Mouse (Mus musculus) Patski (cell line): ENCODE results near the gene Rsph1. TPM values are rescaled to one million over a fixed set of nuclear protein-coding genes. Genes with fewer than 3 reads are reported as not detected.

ENCODE experiments used
- ATAC-seq: fragments of 100-300 bp; one replicate; pipeline ENCODE4 v1.8.0; 2021
- CTCF ChIA-PET: fragments of 350-600 bp; sonication (Branson Sonifier 250); formaldehyde crosslinking; loops from one replicate; lab custom pipeline; 2022; ENCODE audit warnings: inconsistent platforms; lab: Charles Lee
- POLR2A ChIA-PET: fragments of 350-600 bp; sonication (Branson Sonifier 250); formaldehyde crosslinking; loops from one replicate; lab custom pipeline; 2022; ENCODE audit warnings: antibody characterized with exemption, inconsistent platforms; lab: Charles Lee
- DNase-seq: peaks from one replicate; pipeline ENCODE4 v3.0.0-alpha.2; 2011; ENCODE audit warnings: low read depth, low spot score
- H3K27me3 ChIP-seq: fragments of 371-371 bp; one replicate; pipeline ENCODE4 v1.5.1; 2021
- CTCF ChIP-seq: fragments of 100-300 bp; IDR thresholded peaks from one replicate; pipeline ENCODE4 v1.5.1; 2021
- in situ Hi-C: fragments of 300-500 bp; cut with MboI; formaldehyde crosslinking; loops from 3 replicates; pipeline ENCODE4 v1.11.1; 2018; ENCODE audit warnings: low pct_unique_long_range_greater_than_20kb, mixed read lengths
- polyA plus RNA-seq: library from polyadenylated mRNA; unstranded; gene quantifications from one replicate; pipeline ENCODE4 v1.2.3, GENCODE M21; 2021

The Rsph1 gene
- polyA plus RNA-seq, 1 experiment from 2014 or later: 3.1 TPM

GRCm38 (mm10) chr17:31267603-31268002 is 9.6 kb downstream of the Rsph1 start:
- CTCF ChIA-PET: interaction anchor here (0.9 kb wide), 1 partner anchor 22 kb away, joined by 4 read pairs; no protein-coding TSS in a partner anchor
- in situ Hi-C loops: no loop called here
- POLR2A ChIA-PET: no interaction called here
- TF ChIP-seq CTCF: no peak
- ATAC-seq: no peak
- no peak for DNase-seq
- no peaks in the 10 kb centered on the region for H3K27me3 ChIP-seq

- in situ Hi-C loops: no loop called here
- ATAC-seq: no peak
- DNase-seq: no peak
- POLR2A ChIA-PET: no interaction called here
- no peak for TF ChIP-seq CTCF
- CTCF ChIA-PET: interaction anchor here (0.9 kb wide), 1 partner anchor 22 kb away, joined by 4 read pairs; no protein-coding TSS in a partner anchor
- H3K27me3 ChIP-seq: no peaks in the 10 kb centered on the region
Observed at GRCm38 (mm10) chr17:31267138-31267537, 10.0 kb downstream of the Rsph1 start.

GRCm38 (mm10) chr17:31266321-31266950 is 10.7 kb downstream of the Rsph1 start:
- DNase-seq (no peak), ATAC-seq (no peak)
- ChIA-PET CTCF (no interaction called here), POLR2A (no interaction called here)
- no peak for TF ChIP-seq CTCF
- in situ Hi-C loops: no loop called here
- H3K27me3 ChIP-seq: no peaks in the 10 kb centered on the region

GRCm38 (mm10) chr17:31265831-31266230 is 11.4 kb downstream of the Rsph1 start:
- POLR2A ChIA-PET: no interaction called here
- no peak for TF ChIP-seq CTCF
- H3K27me3 ChIP-seq: no peaks in the 10 kb centered on the region
- DNase-seq (no peak), ATAC-seq (no peak)
- in situ Hi-C loops: no loop called here
- CTCF ChIA-PET: no interaction called here

- DNase-seq: no peak
- in situ Hi-C loops: no loop called here
- POLR2A ChIA-PET: no interaction called here
Observed at GRCm38 (mm10) chr17:31265171-31265572, 12.0 kb downstream of the Rsph1 start.

GRCm38 (mm10) chr17:31264372-31264771 is 12.8 kb downstream of the Rsph1 start:
- no peak for TF ChIP-seq CTCF
- in situ Hi-C loops: no loop called here
- ChIA-PET CTCF (interaction anchor here (1.5 kb wide), 1 partner anchor 10 kb away, joined by 4 read pairs; no protein-coding TSS in a partner anchor), POLR2A (interaction anchor here (0.8 kb wide), 1 partner anchor 20 kb away, joined by 4 read pairs; no protein-coding TSS in a partner anchor)
- no peaks in the 10 kb centered on the region for H3K27me3 ChIP-seq
- no peak for ATAC-seq
- no peak for DNase-seq

More at GRCm38 (mm10) chr17:31265171-31265572, 12.0 kb downstream of the Rsph1 start:
- CTCF ChIA-PET: interaction anchor here (1.5 kb wide), 1 partner anchor 11 kb away, joined by 4 read pairs; no protein-coding TSS in a partner anchor
- no peaks in the 10 kb centered on the region for H3K27me3 ChIP-seq
- ATAC-seq: no peak
- no peak for TF ChIP-seq CTCF

GRCm38 (mm10) chr17:31263770-31264169 is 13.4 kb downstream of the Rsph1 start:
- DNase-seq (no peak), ATAC-seq (no peak)
- no peak for TF ChIP-seq CTCF
- in situ Hi-C loops: no loop called here
- H3K27me3 ChIP-seq: no peaks in the 10 kb centered on the region
- POLR2A ChIA-PET: interaction anchor here (0.8 kb wide), 1 partner anchor 19 kb away, joined by 4 read pairs; no protein-coding TSS in a partner anchor
- CTCF ChIA-PET: interaction anchor here (1.5 kb wide), 1 partner anchor 10 kb away, joined by 4 read pairs; no protein-coding TSS in a partner anchor

- DNase-seq (no peak), ATAC-seq (no peak)
- TF ChIP-seq CTCF: no peak
- in situ Hi-C loops: no loop called here
- POLR2A ChIA-PET: no interaction called here
- H3K27me3 ChIP-seq: no peaks in the 10 kb centered on the region
- CTCF ChIA-PET: no interaction called here
Observed at GRCm38 (mm10) chr17:31262715-31263114, 14.5 kb downstream of the Rsph1 start.

- in situ Hi-C loops: no loop called here
- no peaks in the 10 kb centered on the region for H3K27me3 ChIP-seq
- no peak for DNase-seq
- TF ChIP-seq CTCF: no peak
- ATAC-seq: no peak
- POLR2A ChIA-PET: no interaction called here
- CTCF ChIA-PET: interaction anchor here (1.7 kb wide), 1 partner anchor 83 kb away, joined by 3 read pairs; no protein-coding TSS in a partner anchor
Observed at GRCm38 (mm10) chr17:31261352-31261751, 15.8 kb downstream of the Rsph1 start.

GRCm38 (mm10) chr17:31260430-31260829 is 16.8 kb downstream of the Rsph1 start:
- in situ Hi-C loops: no loop called here
- CTCF ChIA-PET: interaction anchor here (1.7 kb wide), 1 partner anchor 84 kb away, joined by 3 read pairs; no protein-coding TSS in a partner anchor
- no peaks in the 10 kb centered on the region for H3K27me3 ChIP-seq
- POLR2A ChIA-PET: no interaction called here
- DNase-seq: no peak
- no peak for TF ChIP-seq CTCF
- no peak for ATAC-seq

GRCm38 (mm10) chr17:31259825-31260224 is 17.4 kb downstream of the Rsph1 start:
- DNase-seq (no peak), ATAC-seq (no peak)
- CTCF ChIA-PET: no interaction called here
- POLR2A ChIA-PET: no interaction called here
- TF ChIP-seq CTCF: no peak
- in situ Hi-C loops: loop anchor here (5.0 kb wide), 1 partner anchor 67 kb away; no protein-coding TSS in a partner anchor
- H3K27me3 ChIP-seq: no peaks in the 10 kb centered on the region
